Mouse (Mus musculus) megakaryocyte, embryonic 14.5 days (primary cell): ENCODE data around the gene Minpp1.

Source experiments
- FLI1 ChIP-seq: IDR thresholded peaks from 2 replicates; pipeline ENCODE4 v1.6.1; 2012; ENCODE audit warnings: low read length, inconsistent platforms, mixed read lengths
- GATA1 ChIP-seq: IDR thresholded peaks from 3 replicates; pipeline ENCODE4 v1.6.1; 2012; ENCODE audit warnings: mixed read lengths, low read length, inconsistent platforms, borderline replicate concordance

GRCm38 (mm10) chr19:32489166-32489895 is 3.8 kb downstream of the Minpp1 start:
- no peak for TF ChIP-seq GATA1
- no peak for TF ChIP-seq FLI1
